Mouse (Mus musculus): ENCODE measurements around the gene Etfbkmt. TPM values are rescaled to one million over a fixed set of nuclear protein-coding genes. Genes with fewer than 3 reads are reported as not detected.
A peak's percentile ranks its signal among the peaks of the same experiment; 100 is the strongest.
"Not testable (repeated sequence)": the region's sequence is repeated elsewhere in the genome, so short reads cannot be mapped to it uniquely, and the experiment has no call there.

Etfbkmt gene
- total RNA-seq, 1 experiment from 2014 or later = 24.3 TPM

- no peak for DNase-seq
Observed at GRCm38 (mm10) chr6:149134391-149135150, 5.1 kb upstream of the Etfbkmt start.

GRCm38 (mm10) chr6:149135631-149136030, 4.0 kb upstream of the Etfbkmt start:
- DNase-seq = no peak

GRCm38 (mm10) chr6:149137936-149138335, 1.7 kb upstream of the Etfbkmt start:
- no peak for DNase-seq

DNA sequence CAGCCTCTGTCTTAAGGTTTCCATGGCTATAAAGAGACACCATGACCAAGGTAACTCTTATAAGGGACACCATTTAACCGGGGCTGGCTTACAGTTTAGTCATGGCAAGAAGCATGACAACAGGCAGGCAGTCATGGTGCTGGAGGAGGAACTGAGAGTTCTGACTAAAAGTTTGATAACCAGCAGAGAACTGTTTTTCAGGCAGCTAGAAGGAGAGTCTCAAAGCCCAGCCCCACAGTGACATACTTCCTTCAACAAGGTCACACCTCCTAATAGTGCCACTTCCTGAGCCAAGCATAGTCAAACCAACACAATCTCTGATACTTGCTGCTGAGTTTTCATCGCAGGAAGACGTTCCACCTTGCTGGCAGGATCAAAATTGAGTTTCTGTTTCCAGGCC, 638 bp upstream of the Etfbkmt start:
- no peak for DNase-seq

DNA sequence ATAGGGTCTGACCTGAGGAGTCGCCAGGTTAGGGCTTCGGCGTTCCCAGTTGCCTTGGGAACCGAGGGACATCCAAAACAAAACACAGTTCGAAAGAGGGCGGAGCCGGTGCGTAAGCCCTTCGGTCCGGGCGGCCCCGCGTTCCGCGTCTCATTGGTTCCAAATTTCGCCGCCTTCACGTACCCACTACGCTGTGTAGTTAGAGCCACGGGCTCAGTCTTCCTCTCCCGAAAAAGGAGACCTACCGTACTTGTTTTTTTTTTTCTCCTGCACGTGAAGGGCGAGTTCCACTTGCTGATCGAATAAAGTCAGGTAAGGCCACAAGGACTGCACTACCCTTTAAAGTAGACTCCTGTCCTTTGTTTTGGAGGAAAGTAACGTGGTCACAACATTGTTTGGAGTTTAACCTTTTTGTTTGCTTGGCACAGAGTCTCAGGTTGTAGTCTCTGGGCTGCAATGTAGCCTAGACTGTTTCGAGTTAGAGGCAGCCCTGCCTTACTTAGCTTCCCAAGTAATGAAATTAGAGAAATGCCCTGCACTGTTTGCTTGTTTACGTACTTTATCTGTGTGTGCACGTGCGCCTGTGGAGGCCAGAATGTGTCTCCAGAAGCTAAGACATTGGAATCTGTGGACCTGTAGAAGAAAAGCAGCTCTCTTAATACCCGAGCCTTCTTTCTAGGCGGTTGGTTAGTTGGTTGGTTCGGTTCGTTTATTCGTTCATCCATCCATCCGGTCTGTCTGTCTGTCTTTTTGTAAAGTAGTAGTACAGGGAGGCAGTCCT, 1.9 kb downstream of the Etfbkmt start:
- DNase-seq = peak; percentile 85

- DNase-seq = no peak
Observed at GRCm38 (mm10) chr6:149145143-149145542, 5.5 kb downstream of the Etfbkmt start.

GRCm38 (mm10) chr6:149148436-149149229, 9.0 kb downstream of the Etfbkmt start:
- no peak for DNase-seq

- no peak for DNase-seq
Observed at GRCm38 (mm10) chr6:149152119-149152518, 12.5 kb downstream of the Etfbkmt start.

DNA sequence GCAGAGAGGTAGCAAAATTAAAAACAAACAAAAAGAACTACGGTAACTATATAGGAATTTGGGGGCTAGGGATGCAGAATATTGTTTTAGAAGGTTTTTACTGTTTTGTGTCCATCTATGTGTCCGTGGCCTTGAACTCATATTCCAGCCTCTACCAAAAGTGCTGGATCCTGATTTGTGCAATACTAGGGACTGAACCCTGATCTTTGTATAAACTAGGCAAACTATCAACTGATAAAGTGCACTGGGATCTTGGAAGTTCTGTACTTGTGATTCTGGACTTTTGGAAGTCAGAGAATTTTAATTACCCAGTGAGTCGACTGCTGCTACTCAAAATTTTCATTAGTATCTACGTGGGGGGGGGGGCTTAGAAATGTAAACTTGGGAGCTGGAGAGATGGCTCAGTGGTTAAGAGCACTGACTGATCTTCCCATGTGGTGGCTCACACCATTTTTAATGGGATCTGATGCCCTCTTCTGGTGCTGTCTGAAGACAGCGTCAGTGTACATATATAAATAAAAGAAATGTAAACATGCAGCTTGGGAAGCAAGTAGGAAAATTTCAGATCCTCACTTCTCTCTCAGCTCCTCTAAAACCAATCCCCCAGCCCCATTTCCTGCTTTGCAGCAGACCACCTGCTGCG, 13.9 kb downstream of the Etfbkmt start:
- no peak for DNase-seq

GRCm38 (mm10) chr6:149154116-149155030, 14.7 kb downstream of the Etfbkmt start:
- DNase-seq = no peak

GRCm38 (mm10) chr6:149155031-149155841, 15.6 kb downstream of the Etfbkmt start:
- no peak for DNase-seq

- not testable (repeated sequence) for DNase-seq
Observed at GRCm38 (mm10) chr6:149167038-149167437, 27.4 kb downstream of the Etfbkmt start.

GRCm38 (mm10) chr6:149167672-149168071, 28.0 kb downstream of the Etfbkmt start:
- DNase-seq = no peak

DNA sequence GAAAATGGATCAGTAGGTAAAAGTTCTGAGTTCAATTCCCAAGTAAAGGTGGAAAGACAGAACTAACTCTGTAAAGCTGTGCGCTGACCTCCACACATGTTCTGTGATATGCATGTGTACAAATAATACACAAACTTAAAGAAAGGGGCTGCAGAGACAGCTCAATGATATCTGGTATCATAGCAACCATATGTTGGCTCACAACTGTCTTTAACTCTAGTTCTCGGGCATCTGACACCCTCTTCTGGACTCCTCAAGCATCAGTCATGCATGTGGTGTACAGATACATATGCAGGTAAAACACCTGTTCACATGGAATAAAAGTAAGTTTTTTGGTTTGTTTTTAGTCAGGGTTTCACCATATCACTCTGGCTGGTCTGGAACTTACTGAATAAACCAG, 28.8 kb downstream of the Etfbkmt start:
- DNase-seq = no peak

DNA sequence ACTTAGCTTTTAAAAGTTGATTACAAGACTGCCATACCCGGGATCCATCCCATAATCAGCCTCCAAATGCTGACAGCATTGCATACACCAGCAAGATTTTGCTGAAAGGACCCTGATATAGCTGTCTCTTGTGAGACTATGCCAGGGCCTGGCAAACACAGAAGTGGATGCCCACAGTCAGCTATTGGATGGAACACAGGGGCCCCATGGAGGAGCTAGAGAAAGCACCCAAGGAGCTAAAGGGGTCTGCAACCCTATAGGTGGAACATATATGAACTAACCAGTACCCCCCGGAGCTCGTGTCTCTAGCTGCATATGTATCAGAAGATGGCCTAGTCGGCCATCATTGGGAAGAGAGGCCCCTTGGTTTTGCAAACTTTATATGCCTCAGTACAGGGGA, 30.3 kb downstream of the Etfbkmt start:
- DNase-seq = not testable (repeated sequence)

DNA sequence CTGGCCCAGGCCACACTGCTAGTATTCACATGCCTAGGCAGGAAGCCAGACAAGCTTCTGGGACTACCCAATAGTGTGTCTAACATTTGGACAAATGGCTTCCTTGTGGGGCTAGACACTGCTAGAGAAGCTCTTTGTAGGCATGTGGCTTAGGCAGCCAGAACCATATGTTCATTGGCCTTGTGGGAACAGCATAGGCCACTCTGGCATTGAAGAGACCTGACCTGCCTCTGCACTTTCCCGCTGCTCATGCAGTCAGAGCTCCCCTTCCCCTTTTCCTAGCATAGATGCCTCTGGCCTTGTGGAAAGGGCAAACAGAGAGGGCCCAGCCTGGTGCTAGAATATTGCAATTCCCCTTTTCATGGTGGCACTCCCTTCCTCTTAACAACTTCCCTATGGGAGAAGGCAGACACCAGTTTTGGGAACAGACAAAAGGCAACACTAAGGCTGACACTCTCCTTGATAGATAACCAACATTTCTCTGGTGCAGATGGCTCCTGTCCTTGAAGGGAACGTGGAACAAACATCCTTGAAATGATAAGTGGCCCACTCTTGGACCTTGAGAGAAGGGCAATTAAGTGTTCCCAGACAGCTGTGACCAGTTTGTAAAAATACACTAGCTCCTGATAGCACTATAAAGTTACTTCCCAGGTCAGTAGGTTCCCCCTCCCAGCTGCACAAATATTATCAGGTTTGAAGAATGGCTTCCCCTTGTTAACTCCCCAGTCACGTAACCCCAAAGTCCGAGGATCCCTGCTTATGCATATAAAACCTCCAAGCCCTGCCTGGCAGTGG, 34.4 kb downstream of the Etfbkmt start:
- DNase-seq = no peak

GRCm38 (mm10) chr6:149174932-149175570, 35.4 kb downstream of the Etfbkmt start:
- DNase-seq = peak; percentile 35

GRCm38 (mm10) chr6:149179064-149179463, 39.4 kb downstream of the Etfbkmt start:
- DNase-seq = no peak

DNA sequence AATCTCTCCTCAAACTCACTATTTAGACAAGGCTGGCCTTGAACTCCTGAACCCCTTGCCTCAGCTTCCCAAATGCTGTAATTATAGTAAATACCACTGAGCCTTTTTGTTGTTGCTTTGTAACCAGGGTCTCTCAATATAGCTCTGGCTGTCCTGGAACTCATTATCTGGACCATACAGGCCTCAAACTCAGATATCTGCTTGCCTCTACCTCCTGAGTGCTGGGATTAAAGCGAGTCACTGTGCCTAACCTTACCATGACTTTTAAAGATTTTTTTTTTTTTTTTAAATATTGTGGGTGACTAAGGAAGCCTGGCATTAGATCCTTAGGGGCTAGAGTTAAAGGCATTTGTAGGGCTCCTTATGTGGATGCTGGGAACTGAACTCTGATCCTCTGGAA, 44.4 kb downstream of the Etfbkmt start:
- no peak for DNase-seq

Measured in adrenal gland, postnatal 25 days (tissue).